Mouse (Mus musculus): ENCODE measurements at regions not wholly inside any gene's neighbourhood (a gene's known extent, or its start where the extent isn't known, plus 50 kb on each side); places are given as distances from the start of the nearest gene placed in this dataset.

GRCm38 (mm10) chr9:115608377-115608776, 298.2 kb upstream of the Stt3b start:
- TF ChIP-seq POLR2A (IDR thresholded peaks at IDR 0.05; ENCODE audit: control insufficient read depth, low read depth, low read length) = no peak
- TF ChIP-seq CTCF (IDR thresholded peaks at IDR 0.05; ENCODE audit: control insufficient read depth, insufficient read depth, insufficient replicate concordance, low read depth, low read length) = no peak
- Histone ChIP-seq H3K27ac (ENCODE audit: control insufficient read depth, insufficient read depth, low read depth, low read length) (no peak overlapping the region), H3K4me3 (ENCODE audit: control insufficient read depth, low read depth, low read length) (no peak overlapping the region), H3K4me1 (ENCODE audit: control insufficient read depth, insufficient read depth, low read length) (no peaks in the 10 kb centered on the region; the same call in 1 of the 2 replicates), H3K27me3 (ENCODE audit: control insufficient read depth, insufficient read depth, low read length) (no peaks in the 10 kb centered on the region), H3K36me3 (ENCODE audit: control insufficient read depth, insufficient read depth, low read length) (no peaks in the 10 kb centered on the region)

DNA sequence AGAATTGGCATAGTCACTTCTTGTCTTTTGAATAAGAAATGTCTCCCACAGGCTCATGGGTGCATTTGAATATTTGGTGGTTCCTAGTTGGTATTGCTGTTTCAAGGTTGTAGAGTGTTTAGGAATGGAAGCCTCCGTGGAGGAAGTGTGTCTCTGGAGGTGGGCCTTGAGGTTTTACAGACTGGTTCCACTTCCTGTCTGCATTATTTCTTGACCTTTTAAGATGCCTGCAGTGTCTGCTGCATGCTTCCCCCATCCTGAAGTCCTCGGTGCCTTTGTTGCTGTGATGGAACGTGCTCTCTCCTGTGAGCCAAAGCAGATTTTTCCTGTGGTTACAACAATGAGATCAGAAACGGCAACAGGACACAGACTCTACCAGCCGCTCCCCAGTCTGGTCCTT, 299.4 kb upstream of the Gadl1 start:
- H3K27me3 ChIP-seq (ENCODE audit: control insufficient read depth, insufficient read depth, low read length) = no peaks in the 10 kb centered on the region
- no peaks in the 10 kb centered on the region for H3K36me3 ChIP-seq (ENCODE audit: control insufficient read depth, insufficient read depth, low read length)
- H3K4me3 ChIP-seq (ENCODE audit: control insufficient read depth, low read depth, low read length) = no peak overlapping the region
- H3K4me1 ChIP-seq (ENCODE audit: control insufficient read depth, insufficient read depth, low read length) = no peaks in the 10 kb centered on the region
- no peak overlapping the region for H3K27ac ChIP-seq (ENCODE audit: control insufficient read depth, insufficient read depth, low read depth, low read length)
- TF ChIP-seq POLR2A (IDR thresholded peaks at IDR 0.05; ENCODE audit: control insufficient read depth, low read depth, low read length) = no peak
- TF ChIP-seq CTCF (IDR thresholded peaks at IDR 0.05; ENCODE audit: control insufficient read depth, insufficient read depth, insufficient replicate concordance, low read depth, low read length) = no peak

DNA sequence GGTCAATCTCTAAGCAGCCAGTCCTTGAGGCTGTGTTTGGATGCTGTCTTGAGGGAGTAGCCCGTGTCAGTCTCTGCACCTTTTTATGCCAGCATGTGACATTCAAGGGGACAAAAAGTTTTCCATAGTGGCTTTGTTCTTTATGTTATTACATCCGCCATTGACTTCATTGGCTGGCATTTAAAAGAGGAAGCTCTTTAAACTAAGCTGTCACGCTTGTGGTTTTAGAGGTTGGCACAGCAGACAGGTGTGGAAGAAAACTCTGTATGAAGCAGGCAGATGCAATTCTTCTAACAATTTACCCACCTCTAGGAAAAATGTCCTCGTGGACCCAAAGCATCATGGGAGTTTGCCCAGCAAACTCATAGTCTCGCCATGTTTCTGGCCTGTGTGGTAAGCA, 297.5 kb upstream of the Gadl1 start:
- Histone ChIP-seq H3K27me3 (ENCODE audit: control insufficient read depth, insufficient read depth, low read length) (no peaks in the 10 kb centered on the region), H3K36me3 (ENCODE audit: control insufficient read depth, insufficient read depth, low read length) (no peaks in the 10 kb centered on the region), H3K4me3 (ENCODE audit: control insufficient read depth, low read depth, low read length) (no peak overlapping the region), H3K4me1 (ENCODE audit: control insufficient read depth, insufficient read depth, low read length) (no peaks in the 10 kb centered on the region), H3K27ac (ENCODE audit: control insufficient read depth, insufficient read depth, low read depth, low read length) (no peak overlapping the region)
- TF ChIP-seq CTCF (IDR thresholded peaks at IDR 0.05; ENCODE audit: control insufficient read depth, insufficient read depth, insufficient replicate concordance, low read depth, low read length) = no peak

DNA sequence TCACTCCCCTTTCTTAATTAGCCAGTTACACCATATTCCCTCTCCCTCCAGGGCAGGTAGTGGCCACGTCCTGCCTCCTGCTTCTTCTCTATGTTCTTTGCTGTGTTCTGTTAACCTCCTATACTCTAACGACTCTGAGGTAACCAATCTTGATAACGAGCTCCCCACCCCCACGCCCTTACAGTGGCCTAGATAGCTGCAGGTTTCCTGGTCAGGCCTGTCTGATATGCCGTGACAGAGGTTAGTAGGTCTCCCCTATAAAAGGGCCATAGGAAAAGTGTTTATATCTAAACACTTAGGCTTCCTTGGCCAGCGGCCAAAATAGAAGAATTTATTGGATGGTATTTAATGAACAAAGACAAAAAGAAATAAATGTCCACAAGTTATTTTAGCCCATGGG, 296.3 kb upstream of the Gadl1 start:
- TF ChIP-seq POLR2A (IDR thresholded peaks at IDR 0.05; ENCODE audit: control insufficient read depth, low read depth, low read length) = no peak
- no peak for TF ChIP-seq CTCF (IDR thresholded peaks at IDR 0.05; ENCODE audit: control insufficient read depth, insufficient read depth, insufficient replicate concordance, low read depth, low read length)
- Histone ChIP-seq H3K4me3 (ENCODE audit: control insufficient read depth, low read depth, low read length) (no peak overlapping the region), H3K27me3 (ENCODE audit: control insufficient read depth, insufficient read depth, low read length) (no peaks in the 10 kb centered on the region)

DNA sequence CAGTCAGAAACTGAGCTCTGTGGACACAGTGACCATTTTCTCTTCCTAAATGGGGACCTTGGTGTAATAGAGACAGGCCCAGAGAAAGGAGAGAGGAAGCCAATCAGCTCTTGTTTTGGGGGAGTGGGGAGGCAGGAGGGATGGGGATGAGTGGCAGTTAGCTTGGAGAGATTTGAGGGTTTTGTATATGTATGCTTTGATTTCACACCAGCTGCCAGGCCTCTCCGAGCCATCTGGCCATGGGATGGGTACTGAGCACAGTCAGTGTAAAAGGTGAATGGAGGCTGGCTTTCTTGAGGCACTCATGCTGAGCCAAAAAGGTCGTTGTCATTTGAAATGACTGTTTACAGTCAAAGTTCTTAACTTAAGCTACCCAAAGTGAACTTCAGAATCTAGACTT, 295.2 kb upstream of the Gadl1 start:
- Histone ChIP-seq H3K4me3 (ENCODE audit: control insufficient read depth, low read depth, low read length) (no peak overlapping the region), H3K27ac (ENCODE audit: control insufficient read depth, insufficient read depth, low read depth, low read length) (no peak overlapping the region), H3K36me3 (ENCODE audit: control insufficient read depth, insufficient read depth, low read length) (no peaks in the 10 kb centered on the region), H3K27me3 (ENCODE audit: control insufficient read depth, insufficient read depth, low read length) (no peaks in the 10 kb centered on the region), H3K4me1 (ENCODE audit: control insufficient read depth, insufficient read depth, low read length) (no peaks in the 10 kb centered on the region)
- no peak for TF ChIP-seq CTCF (IDR thresholded peaks at IDR 0.05; ENCODE audit: control insufficient read depth, insufficient read depth, insufficient replicate concordance, low read depth, low read length)
- TF ChIP-seq POLR2A (IDR thresholded peaks at IDR 0.05; ENCODE audit: control insufficient read depth, low read depth, low read length) = no peak

More for the DNA sequence above, 296.3 kb upstream of the Gadl1 start:
- Histone ChIP-seq H3K36me3 (ENCODE audit: control insufficient read depth, insufficient read depth, low read length) (no peaks in the 10 kb centered on the region), H3K4me1 (ENCODE audit: control insufficient read depth, insufficient read depth, low read length) (no peaks in the 10 kb centered on the region), H3K27ac (ENCODE audit: control insufficient read depth, insufficient read depth, low read depth, low read length) (no peak overlapping the region)

- TF ChIP-seq POLR2A (IDR thresholded peaks at IDR 0.05; ENCODE audit: control insufficient read depth, low read depth, low read length) = no peak
- no peak for TF ChIP-seq CTCF (IDR thresholded peaks at IDR 0.05; ENCODE audit: control insufficient read depth, insufficient read depth, insufficient replicate concordance, low read depth, low read length)
- H3K4me1 ChIP-seq (ENCODE audit: control insufficient read depth, insufficient read depth, low read length) = no peaks in the 10 kb centered on the region
- H3K27ac ChIP-seq (ENCODE audit: control insufficient read depth, insufficient read depth, low read depth, low read length) = no peak overlapping the region
- H3K4me3 ChIP-seq (ENCODE audit: control insufficient read depth, low read depth, low read length) = no peak overlapping the region; the same call in 1 of the 2 replicates
- no peaks in the 10 kb centered on the region for H3K36me3 ChIP-seq (ENCODE audit: control insufficient read depth, insufficient read depth, low read length)
- no peaks in the 10 kb centered on the region for H3K27me3 ChIP-seq (ENCODE audit: control insufficient read depth, insufficient read depth, low read length)
Measured at GRCm38 (mm10) chr9:115617909-115618308, 291.3 kb upstream of the Gadl1 start.

DNA sequence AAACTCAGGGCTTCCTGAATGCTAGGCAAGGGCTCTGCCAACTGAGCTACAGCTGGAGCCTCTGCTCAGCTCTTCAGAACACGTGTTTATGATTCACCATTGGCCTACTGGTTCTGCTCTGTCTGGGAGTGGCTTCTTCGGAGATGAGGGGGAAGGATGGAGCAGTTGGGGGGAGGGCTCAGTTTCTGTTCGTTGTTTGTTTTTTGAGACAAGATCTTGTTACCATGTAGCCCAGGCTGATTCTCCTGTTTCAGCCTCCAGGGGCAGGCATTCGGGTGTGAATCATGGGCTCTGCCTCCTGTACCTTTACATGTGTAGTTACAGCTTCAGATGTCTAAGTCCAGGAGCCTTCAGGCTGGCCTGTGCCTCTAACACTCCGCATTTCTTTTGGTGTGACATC, 285.3 kb upstream of the Gadl1 start:
- Histone ChIP-seq H3K36me3 (ENCODE audit: control insufficient read depth, insufficient read depth, low read length) (no peaks in the 10 kb centered on the region), H3K4me3 (ENCODE audit: control insufficient read depth, low read depth, low read length) (no peak overlapping the region), H3K4me1 (ENCODE audit: control insufficient read depth, insufficient read depth, low read length) (peaks cover 10% of the 10 kb centered on the region), H3K27me3 (ENCODE audit: control insufficient read depth, insufficient read depth, low read length) (0 out of 2 replicates have a peak, but pooled peaks cover 2% of the 10 kb centered on the region), H3K27ac (ENCODE audit: control insufficient read depth, insufficient read depth, low read depth, low read length) (no peak overlapping the region)
- no peak for TF ChIP-seq POLR2A (IDR thresholded peaks at IDR 0.05; ENCODE audit: control insufficient read depth, low read depth, low read length)
- TF ChIP-seq CTCF (IDR thresholded peaks at IDR 0.05; ENCODE audit: control insufficient read depth, insufficient read depth, insufficient replicate concordance, low read depth, low read length) = no peak
